In genomic region chr11:97568729-97569128, GRCm38 (mm10) we compare ENCODE assay signal across 8 mouse cellular contexts. TPM values are rescaled to one million over a fixed set of nuclear protein-coding genes. Genes with fewer than 3 reads are reported as not detected.
DNase-seq lines count a peak whose midpoint lies in the region; ATAC-seq and TF ChIP-seq lines count a peak whose summit lies in the region.

No protein-coding gene starts in this region.

- peak; percentile 67; the same call in 1 of the 2 replicates for TF ChIP-seq EP300 in ES-Bruce4 (IDR thresholded peaks at IDR 0.05; ENCODE audit: insufficient read depth, low read depth, low read length)

- TF ChIP-seq CTCF in ES-Bruce4 (IDR thresholded peaks at IDR 0.05; ENCODE audit: low read depth, low read length): no peak

- H3K36me3 ChIP-seq in ES-Bruce4 (ENCODE audit: control insufficient read depth, insufficient read depth, low read length, poor library complexity, severe bottlenecking): no peaks in the 10 kb centered on the region
- H3K36me3 ChIP-seq in forebrain, embryonic 15.5 days: no peaks in the 10 kb centered on the region
- H3K36me3 ChIP-seq in lung, embryonic 16.5 days (ENCODE audit: control insufficient read depth, insufficient read depth, low read length): no peaks in the 10 kb centered on the region

- ATAC-seq in forebrain, embryonic 15.5 days (replicated peaks): peak; percentile 45
- ATAC-seq in lung, embryonic 16.5 days (ENCODE audit: low read depth): peak; percentile 85

- no peak overlapping the region for H3K4me3 ChIP-seq in ES-Bruce4 (ENCODE audit: low read depth, low read length)
- 0 out of 2 replicates have a peak overlapping the region, but pooled peaks have one; percentile 6 for H3K4me3 ChIP-seq in forebrain, embryonic 15.5 days
- no peak overlapping the region for H3K4me3 ChIP-seq in lung, embryonic 16.5 days (ENCODE audit: low read length)

- peaks cover 9% of the 10 kb centered on the region for H3K4me1 ChIP-seq in ES-Bruce4 (ENCODE audit: control insufficient read depth, insufficient read depth, low read length)
- H3K4me1 ChIP-seq in forebrain, embryonic 15.5 days: peaks cover 100% of the 10 kb centered on the region
- peaks cover 10% of the 10 kb centered on the region; the same call in 1 of the 2 replicates for H3K4me1 ChIP-seq in lung, embryonic 16.5 days (replicated peaks; ENCODE audit: control insufficient read depth, insufficient read depth, low read length)

- peak overlapping the region; percentile 30 for H3K4me2 ChIP-seq in forebrain, embryonic 15.5 days (replicated peaks)
- H3K4me2 ChIP-seq in lung, embryonic 16.5 days (ENCODE audit: low read depth, low read length): no peak overlapping the region

- DNase-seq in cerebellum, adult 11-12 months: peak; percentile 89
- DNase-seq in heart, postnatal 4 days: peak; percentile 92
- DNase-seq in layer of hippocampus, adult 18-20 months (ENCODE audit: low spot score in 2 of 2): peak; percentile 73 to 80
- peak; percentile 54 for DNase-seq in retina, adult 2 months (ENCODE audit: low read depth, low spot score)
- DNase-seq in T-cell, adult 2 months (ENCODE audit: low spot score): no peak

- no peak for TF ChIP-seq POLR2A in ES-Bruce4 (IDR thresholded peaks at IDR 0.05; ENCODE audit: insufficient read depth, low read length)

- no peak overlapping the region for H3K9ac ChIP-seq in ES-Bruce4 (ENCODE audit: low read depth, poor library complexity, severe bottlenecking)
- H3K9ac ChIP-seq in forebrain, embryonic 15.5 days (replicated peaks): peak overlapping the region; percentile 17; the same call in 1 of the 2 replicates
- H3K9ac ChIP-seq in lung, embryonic 16.5 days (ENCODE audit: low read length): no peak overlapping the region

- H3K27ac ChIP-seq in ES-Bruce4 (ENCODE audit: insufficient read depth, low read length): 0 out of 2 replicates have a peak overlapping the region, but pooled peaks have one; percentile 4
- H3K27ac ChIP-seq in forebrain, embryonic 15.5 days (replicated peaks): peak overlapping the region; percentile 98
- H3K27ac ChIP-seq in lung, embryonic 16.5 days (ENCODE audit: low read length): no peak overlapping the region

- H3K27me3 ChIP-seq in ES-Bruce4 (ENCODE audit: control insufficient read depth, insufficient read depth, low read length, poor library complexity, severe bottlenecking): no peaks in the 10 kb centered on the region
- H3K27me3 ChIP-seq in forebrain, embryonic 15.5 days: no peaks in the 10 kb centered on the region
- H3K27me3 ChIP-seq in lung, embryonic 16.5 days (ENCODE audit: control insufficient read depth, insufficient read depth, low read depth, low read length): peaks cover 33% of the 10 kb centered on the region

- H3K9me3 ChIP-seq in ES-Bruce4 (replicated peaks; ENCODE audit: control insufficient read depth, insufficient read depth, low read length, poor library complexity, severe bottlenecking): no peaks in the 10 kb centered on the region
- no peaks in the 10 kb centered on the region for H3K9me3 ChIP-seq in forebrain, embryonic 15.5 days
- no peaks in the 10 kb centered on the region for H3K9me3 ChIP-seq in lung, embryonic 16.5 days (ENCODE audit: control insufficient read depth, low read length)

- 5% methylated on average over 8 of the region's 8 CpGs for WGBS in forebrain, embryonic 15.5 days
- WGBS in lung, embryonic 16.5 days: 6% methylated on average over 8 of the region's 8 CpGs

RNA-seq across cellular contexts. Expression of gene Srcin1, which starts 7.3 kb away (rescaled TPM):
- 7.7 and 8.3 TPM in 2 replicates for polyA plus RNA-seq in ES-Bruce4 (2011; ENCODE audit: insufficient read depth, insufficient read length, low read depth, missing spikeins)
- polyA plus RNA-seq in forebrain, embryonic 15.5 days (2015; fragmentation: Nextera tagmentation; extraction: Ambion mirVana): 10.8 and 11.6 TPM in 2 replicates
- total RNA-seq in heart, postnatal 4 days (2021): under 1 TPM; 0.12 to 0.23 TPM
- 100 to 1,000 TPM; 218 to 221 TPM for total RNA-seq in layer of hippocampus, adult 18-20 months (2021)
- polyA plus RNA-seq in lung, embryonic 16.5 days (2015; fragmentation: Nextera tagmentation; extraction: Ambion mirVana): 0.70 and 0.83 TPM in 2 replicates
